Mouse (Mus musculus) small intestine, adult 2 months (tissue): ENCODE results near the gene Zeb2.

Experiments
- CTCF ChIP-seq: fragments of 200-500 bp; IDR thresholded peaks from 2 replicates; pipeline ENCODE4 v1.5.1; 2012; ENCODE audit warnings: low read depth, mild to moderate bottlenecking, control low read depth, inconsistent platforms, low read length, moderate library complexity, mixed read lengths; ENCODE audit not compliant: insufficient replicate concordance, insufficient read length; ENCODE audit errors: extremely low read depth
- POLR2A ChIP-seq: fragments of 200-500 bp; IDR thresholded peaks from 2 replicates; pipeline ENCODE4 v1.6.1; 2012; ENCODE audit warnings: low read depth, mild to moderate bottlenecking, control low read depth, inconsistent platforms, low read length, moderate library complexity

DNA sequence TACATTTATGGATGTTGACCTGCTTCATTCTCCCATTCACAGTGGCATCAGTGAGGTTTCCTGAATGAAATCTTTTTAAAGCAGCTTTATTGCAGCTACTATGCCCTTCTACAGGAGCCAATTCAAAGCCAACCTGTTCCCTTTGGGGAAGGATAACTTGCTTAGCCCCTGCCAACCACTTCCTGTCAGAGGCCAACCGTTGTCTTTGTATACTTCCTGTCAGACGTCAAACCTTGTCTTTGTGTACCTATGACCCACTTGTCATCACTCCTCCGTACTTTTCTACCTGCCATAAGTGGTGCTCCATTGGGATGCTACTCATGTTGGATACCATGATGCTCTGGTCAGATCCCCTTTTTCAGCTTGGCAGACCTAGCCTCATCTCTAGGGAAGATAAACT lies 156.6 kb downstream of the Zeb2 start:
- TF ChIP-seq CTCF (no peak), POLR2A (no peak)
